Mouse (Mus musculus) testis, adult 2 months (tissue): ENCODE data around the gene Zbtb7b.

Source experiments
- CTCF ChIP-seq: fragments of 200-500 bp; IDR thresholded peaks from 2 replicates; pipeline ENCODE4 v1.5.1; 2012; ENCODE audit warnings: low read depth, mild to moderate bottlenecking, inconsistent platforms, low read length, moderate library complexity; ENCODE audit not compliant: control insufficient read depth, insufficient read depth, insufficient replicate concordance
- POLR2A ChIP-seq: fragments of 200-500 bp; IDR thresholded peaks from 2 replicates; pipeline ENCODE4 v1.6.1; 2012; ENCODE audit warnings: low read depth, mild to moderate bottlenecking, inconsistent platforms, low read length, moderate library complexity; ENCODE audit not compliant: control insufficient read depth

DNA sequence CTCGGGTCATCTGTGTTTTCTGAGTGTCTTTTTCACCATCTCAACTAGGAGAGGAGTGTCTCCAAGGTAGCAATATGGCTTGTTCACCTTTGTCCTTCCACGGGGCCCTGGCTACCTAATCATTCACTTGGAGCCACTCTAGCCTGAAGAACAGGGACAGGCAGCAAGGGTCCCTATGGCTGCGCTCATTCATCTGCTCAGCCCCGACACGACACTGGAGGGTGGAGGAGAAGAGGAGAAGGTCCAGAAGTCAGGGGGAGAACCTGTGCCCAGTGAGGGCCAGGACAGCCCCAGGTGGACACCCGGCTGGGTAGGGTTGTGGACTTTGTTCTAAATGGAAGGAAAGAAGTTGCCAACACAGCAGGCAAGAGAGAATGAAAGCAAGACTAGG lies 39.1 kb downstream of the Zbtb7b start:
- TF ChIP-seq CTCF: no peak
- TF ChIP-seq POLR2A: no peak
